Mouse (Mus musculus) CH12.LX (cell line): ENCODE results near the gene Dcdc2b.

Experiments
- ETS1 ChIP-seq: conservative IDR thresholded peaks from 2 replicates; pipeline ENCODE4 v1.6.1; 2012; ENCODE audit warnings: low read depth, mild to moderate bottlenecking, inconsistent platforms, low read length, improper control_type of control experiment, moderate library complexity
- POLR2A ChIP-seq: IDR thresholded peaks from 2 replicates; pipeline ENCODE4 v1.6.1; 2011; ENCODE audit warnings: low read depth, mild to moderate bottlenecking, improper control_type of control experiment, low read length

DNA sequence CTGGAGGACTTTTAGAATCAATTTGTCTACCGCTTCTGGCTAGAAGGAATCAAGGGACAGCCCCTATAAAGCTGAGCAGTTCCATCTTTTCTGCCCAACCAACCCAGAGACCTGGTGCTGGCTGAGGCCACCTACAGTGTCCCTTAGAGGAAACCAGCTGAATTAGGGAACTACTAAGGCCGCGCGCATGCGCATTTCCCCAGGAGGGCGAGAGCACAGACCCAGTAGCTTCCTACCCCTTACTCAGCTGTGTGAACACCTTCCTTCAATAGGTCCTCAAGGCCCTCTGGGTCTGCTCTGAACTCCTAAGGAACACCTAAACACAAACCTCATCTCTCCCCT, 10.9 kb upstream of the Dcdc2b start:
- no peak for TF ChIP-seq POLR2A
- TF ChIP-seq ETS1: no peak
